Mouse (Mus musculus) neutrophil, adult 59 days (primary cell): ENCODE data around the gene Nhlrc4. TPM values are rescaled to one million over a fixed set of nuclear protein-coding genes. Genes with fewer than 3 reads are reported as not detected.

Experiments used
- total RNA-seq, 2 experiments: library from RNA; stranded (reverse); gene quantifications; 1 replicate in 1 of 2; 2 replicates in 1 of 2; pipeline ENCODE4 v1.2.4; 2023

Nhlrc4 gene
- total RNA-seq = under 1 TPM in 1 of 2 experiments, not detected in 1; 0.22 TPM

GRCm38 (mm10) chr17:25944366-25945163, at the start of gene Nhlrc4, which contains the start of gene Pigq:
Nhlrc4 (minus strand) TSS chr17:25944961.
Pigq (minus strand) TSS chr17:25944936.

DNA sequence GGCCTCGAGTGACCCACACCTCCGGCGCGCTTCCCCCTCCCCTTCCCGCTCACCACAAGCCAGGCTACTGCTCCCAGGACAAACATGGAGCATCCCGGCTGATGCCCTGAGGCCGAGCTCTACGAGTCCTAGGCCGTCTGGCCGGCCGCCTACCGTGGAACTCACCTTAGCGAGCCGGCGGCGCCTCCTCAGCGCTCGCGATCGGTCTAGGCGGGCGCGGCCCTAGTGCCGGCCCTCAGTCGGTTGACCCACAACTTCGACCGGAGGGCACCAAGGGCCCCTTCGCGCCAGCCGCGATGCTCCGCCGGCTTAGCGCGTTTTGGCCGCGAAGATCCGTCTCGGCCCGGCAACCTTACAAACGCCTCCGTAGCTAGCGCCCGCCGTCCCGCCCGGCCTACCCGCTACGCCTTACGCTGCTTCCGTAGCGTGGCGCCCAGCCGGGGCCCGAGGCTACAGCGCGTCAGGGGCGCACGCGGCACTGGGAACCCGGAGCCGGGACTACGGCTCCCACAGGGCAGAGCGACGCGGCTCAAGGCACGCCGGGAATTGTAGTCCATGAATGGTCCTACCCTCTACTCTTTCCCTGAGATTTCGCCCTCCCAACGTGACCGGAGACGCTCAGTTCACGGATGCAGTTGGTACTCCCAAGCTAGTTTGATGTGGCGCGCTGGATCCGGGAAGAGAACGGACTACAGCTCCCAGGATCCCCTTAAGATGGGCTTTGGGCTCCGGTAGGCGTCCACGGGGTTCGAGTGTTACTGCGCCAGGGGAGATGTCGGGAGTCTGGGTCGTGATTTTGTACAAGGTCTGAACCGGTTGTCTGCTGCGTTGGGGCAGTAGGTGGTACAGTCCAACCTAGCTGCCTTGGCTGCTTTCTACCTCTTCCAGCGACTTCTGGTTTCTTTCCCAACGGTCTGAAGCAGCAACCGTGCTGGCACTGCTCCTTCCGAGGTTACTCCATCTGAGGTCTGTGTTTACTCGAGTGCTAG, 40.8 kb upstream of the Nhlrc4 start, which contains the start of gene Capn15:
Gene Capn15, minus strand, starts transcription at position 491 of the 989 bp plus-strand sequence.

DNA sequence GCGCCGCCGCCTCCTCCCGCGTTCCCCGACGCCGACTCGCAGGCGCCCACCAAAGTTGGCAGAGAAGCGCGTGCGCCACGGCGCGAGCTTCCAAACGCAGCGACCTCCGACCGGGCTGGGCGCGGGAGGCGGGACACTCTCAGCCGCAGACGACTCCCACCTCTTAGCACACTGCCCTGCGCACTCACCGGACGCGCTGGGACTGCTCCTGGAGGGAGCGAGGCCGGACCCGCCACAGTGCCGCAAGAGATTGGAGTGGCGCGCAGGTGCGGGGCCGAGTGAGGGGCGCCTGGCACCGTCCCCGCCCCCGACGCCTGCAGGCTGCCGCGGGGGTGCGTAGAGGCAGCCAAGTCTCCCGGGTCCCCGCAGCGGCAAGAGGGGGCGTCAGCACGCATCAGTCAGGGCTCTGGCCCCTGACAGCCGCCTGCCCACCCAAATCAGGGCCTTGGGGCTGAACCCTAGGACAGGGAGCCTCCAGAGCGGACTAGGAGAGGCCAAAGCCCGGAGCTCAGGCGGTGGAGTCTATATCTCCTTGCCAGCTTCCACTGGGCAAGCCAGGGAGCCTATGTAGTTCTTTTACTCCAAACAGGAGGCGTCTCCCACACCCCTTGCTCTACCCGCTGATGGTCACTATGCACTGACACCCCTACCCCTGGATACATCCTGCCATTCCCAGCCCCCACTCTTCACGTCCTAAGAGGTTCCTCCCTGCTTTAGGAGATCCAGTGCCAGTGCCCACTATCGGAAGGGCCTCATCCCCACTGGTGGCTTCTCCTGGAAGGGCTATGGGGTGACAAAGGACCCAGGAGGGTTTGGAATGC, 7.3 kb upstream of the Nhlrc4 start, which contains the start of gene A930017K11Rik:
Gene A930017K11Rik, minus strand, starts transcription at position 763 of the 821 bp plus-strand sequence.

GRCm38 (mm10) chr17:25919144-25919785, 25.5 kb downstream of the Nhlrc4 start, which contains the start of gene Rab40c:
Rab40c (minus strand) TSS chr17:25919727.

Other genes starting within 250 kb of the Nhlrc4 start
- gene Gng13, start 227.8 kb downstream of the Nhlrc4 start, total RNA-seq = not detected
- 10 to 100 TPM; 17.5 to 23.6 TPM for gene Chtf18, start 217.5 kb downstream of the Nhlrc4 start, total RNA-seq
- gene Rpusd1, start 217.3 kb downstream of the Nhlrc4 start, total RNA-seq = 1 to 10 TPM; 6.1 to 6.7 TPM
- under 1 TPM in 1 of 2 experiments, not detected in 1; 0.13 TPM for gene Mslnl, start 208.9 kb downstream of the Nhlrc4 start, total RNA-seq
- not detected for gene Msln, start 190.6 kb downstream of the Nhlrc4 start, total RNA-seq
- 10 to 100 TPM; 25.5 to 25.9 TPM for gene Narfl, start 171.2 kb downstream of the Nhlrc4 start, total RNA-seq
- gene Haghl, start 159.3 kb downstream of the Nhlrc4 start, total RNA-seq = 10 to 100 TPM; 13.5 to 17.7 TPM
- not detected for gene Ccdc78, start 158.4 kb downstream of the Nhlrc4 start, total RNA-seq
- gene Fam173a, start 152.1 kb downstream of the Nhlrc4 start, total RNA-seq = 10 to 100 TPM; 32.0 to 35.0 TPM
- not detected for gene AC134908.4, start 149.3 kb downstream of the Nhlrc4 start, total RNA-seq
- gene Metrn, start 147.8 kb downstream of the Nhlrc4 start, total RNA-seq = 10 to 100 TPM; 14.4 to 17.6 TPM
- gene Fbxl16, start 135.9 kb downstream of the Nhlrc4 start, total RNA-seq = not detected
- 10 to 100 TPM; 12.5 to 13.4 TPM for gene Wdr24, start 121.3 kb downstream of the Nhlrc4 start, total RNA-seq
- gene Jmjd8, start 116.1 kb downstream of the Nhlrc4 start, total RNA-seq = 10 to 100 TPM; 10.6 to 14.6 TPM
- 10 to 100 TPM; 43.4 to 51.8 TPM for gene Stub1, start 111.6 kb downstream of the Nhlrc4 start, total RNA-seq
- 1 to 10 TPM; 1.2 to 2.7 TPM for gene Rhbdl1, start 107.7 kb downstream of the Nhlrc4 start, total RNA-seq
- 1 to 10 TPM; 1.3 to 1.8 TPM for gene Gm20683, start 103.2 kb downstream of the Nhlrc4 start, total RNA-seq
- 10 to 100 TPM; 26.9 to 30.9 TPM for gene Rhot2, start 100.1 kb downstream of the Nhlrc4 start, total RNA-seq
- 10 to 100 TPM; 20.0 to 21.9 TPM for gene Wdr90, start 83.5 kb downstream of the Nhlrc4 start, total RNA-seq
- 1 to 10 TPM; 3.5 to 4.6 TPM for gene Mcrip2, start 76.2 kb downstream of the Nhlrc4 start, total RNA-seq
- gene Mettl26, start 69.9 kb downstream of the Nhlrc4 start, total RNA-seq = 10 to 100 TPM; 10.1 to 10.6 TPM
- gene Wfikkn1, start 64.1 kb downstream of the Nhlrc4 start, total RNA-seq = 1 to 10 TPM; 3.2 to 4.9 TPM
- 10 to 100 TPM; 16.9 to 19.1 TPM for gene Rab40c, start 25.2 kb downstream of the Nhlrc4 start, total RNA-seq
- gene Pigq, start within 50 bp of the Nhlrc4 start, total RNA-seq = 10 to 100 TPM; 45.9 to 71.2 TPM
- not detected for gene A930017K11Rik, start 7.6 kb upstream of the Nhlrc4 start, total RNA-seq
- gene Capn15, start 40.8 kb upstream of the Nhlrc4 start, total RNA-seq = 10 to 100 TPM; 13.5 to 19.1 TPM
- 1 to 10 TPM; 1.5 to 2.1 TPM for gene Rab11fip3, start 124.6 kb upstream of the Nhlrc4 start, total RNA-seq
- gene Decr2, start 145.4 kb upstream of the Nhlrc4 start, total RNA-seq = 1 to 10 TPM; 4.0 TPM
- 1 to 10 TPM; 2.3 to 4.5 TPM for gene Nme4, start 150.6 kb upstream of the Nhlrc4 start, total RNA-seq
- 10 to 100 TPM; 59.5 to 72.0 TPM for gene Tmem8, start 168.3 kb upstream of the Nhlrc4 start, total RNA-seq
- gene Mrpl28, start 178.5 kb upstream of the Nhlrc4 start, total RNA-seq = 10 to 100 TPM; 32.3 to 32.6 TPM
- 10 to 100 TPM; 39.0 to 40.7 TPM for gene Axin1, start 193.7 kb upstream of the Nhlrc4 start, total RNA-seq